Mouse (Mus musculus) liver, embryonic 11.5 days (tissue): Measurements from ENCODE around the gene Btbd9. TPM values are rescaled to one million over a fixed set of nuclear protein-coding genes. Genes with fewer than 3 reads are reported as not detected.
"Not testable (repeated sequence)": the region's sequence is repeated elsewhere in the genome, so short reads cannot be mapped to it uniquely, and the experiment has no call there.

Experiments
- ATAC-seq: fragments of 200-750 bp; cut with Nextera tagmentation; replicated peaks from 2 replicates; pipeline ENCODE4 v1.8.0; 2017; ENCODE audit warnings: moderate number of reproducible peaks, mild to moderate bottlenecking, moderate TSS enrichment, moderate library complexity; ENCODE audit not compliant: low FRiP score
- DNase-seq: peaks from one replicate; pipeline ENCODE4 v3.0.0-alpha.2; 2017; ENCODE audit warnings: low spot score
- H3K27ac ChIP-seq: fragments of 300-500 bp; sonication (generic); 2 replicates; pipeline ENCODE4 v1.5.1; 2014; ENCODE audit warnings: mild to moderate bottlenecking, low read depth, low read length, control low read depth
- H3K27me3 ChIP-seq: fragments of 300-500 bp; sonication (generic); replicated peaks from 2 replicates; pipeline ENCODE4 v1.6.1; 2014; ENCODE audit warnings: low read length, mixed read lengths; ENCODE audit not compliant: control insufficient read depth, insufficient read depth
- H3K36me3 ChIP-seq: fragments of 300-500 bp; sonication (generic); 2 replicates; pipeline ENCODE4 v1.6.1; 2014; ENCODE audit warnings: mild to moderate bottlenecking, low read length, moderate library complexity, mixed read lengths; ENCODE audit not compliant: control insufficient read depth, insufficient read depth
- H3K4me1 ChIP-seq: fragments of 300-500 bp; sonication (generic); replicated peaks from 2 replicates; pipeline ENCODE4 v1.6.1; 2014; ENCODE audit warnings: low read length, mixed read lengths; ENCODE audit not compliant: control insufficient read depth, insufficient read depth
- H3K4me2 ChIP-seq: fragments of 300-500 bp; sonication (generic); 2 replicates; pipeline ENCODE4 v1.6.1; 2014; ENCODE audit warnings: mild to moderate bottlenecking, control low read depth, moderate library complexity
- H3K4me3 ChIP-seq: fragments of 300-500 bp; sonication (generic); 2 replicates; pipeline ENCODE4 v1.5.1; 2014; ENCODE audit warnings: low read depth, low read length, control low read depth
- H3K9ac ChIP-seq: fragments of 300-500 bp; sonication (generic); 2 replicates; pipeline ENCODE4 v1.6.1; 2014; ENCODE audit warnings: low read depth, low read length, control low read depth
- H3K9me3 ChIP-seq: fragments of 300-500 bp; sonication (generic); 2 replicates; pipeline ENCODE4 v1.6.1; 2016; ENCODE audit warnings: low read length, inconsistent platforms, mixed read lengths; ENCODE audit not compliant: control insufficient read depth
- WGBS: fragments of 180-500 bp; shearing (Covaris S2); extraction: QIAGEN DNeasy Blood & Tissue Kit; methylation state at CpG from one replicate; pipeline ENCODE4 v1.1.7; 2014; 5-methylcytosine and 5-hydroxymethylcytosine counted together
- polyA plus RNA-seq: library from polyadenylated mRNA; unstranded; fragments of >200 nt; fragmentation: Nextera tagmentation; extraction: Ambion mirVana; gene quantifications from 2 replicates; pipeline ENCODE4 v1.2.1, GENCODE M21; 2014

The Btbd9 gene
- polyA plus RNA-seq, 1 experiment from 2014 or later, result 33.4 TPM

- no peak for DNase-seq
- Histone ChIP-seq H3K27ac (no peak overlapping the region), H3K27me3 (no peaks in the 10 kb centered on the region), H3K9ac (no peak overlapping the region), H3K4me1 (0 out of 2 replicates have a peak, but pooled peaks cover 3% of the 10 kb centered on the region), H3K9me3 (no peaks in the 10 kb centered on the region), H3K4me3 (no peak overlapping the region), H3K4me2 (no peak overlapping the region), H3K36me3 (0 out of 2 replicates have a peak, but pooled peaks cover 2% of the 10 kb centered on the region)
- 79% methylated on average over 6 of the region's 6 CpGs for WGBS
- ATAC-seq, result no peak
Measured at GRCm38 (mm10) chr17:30509646-30510045, 66.6 kb downstream of the Btbd9 start.

DNA sequence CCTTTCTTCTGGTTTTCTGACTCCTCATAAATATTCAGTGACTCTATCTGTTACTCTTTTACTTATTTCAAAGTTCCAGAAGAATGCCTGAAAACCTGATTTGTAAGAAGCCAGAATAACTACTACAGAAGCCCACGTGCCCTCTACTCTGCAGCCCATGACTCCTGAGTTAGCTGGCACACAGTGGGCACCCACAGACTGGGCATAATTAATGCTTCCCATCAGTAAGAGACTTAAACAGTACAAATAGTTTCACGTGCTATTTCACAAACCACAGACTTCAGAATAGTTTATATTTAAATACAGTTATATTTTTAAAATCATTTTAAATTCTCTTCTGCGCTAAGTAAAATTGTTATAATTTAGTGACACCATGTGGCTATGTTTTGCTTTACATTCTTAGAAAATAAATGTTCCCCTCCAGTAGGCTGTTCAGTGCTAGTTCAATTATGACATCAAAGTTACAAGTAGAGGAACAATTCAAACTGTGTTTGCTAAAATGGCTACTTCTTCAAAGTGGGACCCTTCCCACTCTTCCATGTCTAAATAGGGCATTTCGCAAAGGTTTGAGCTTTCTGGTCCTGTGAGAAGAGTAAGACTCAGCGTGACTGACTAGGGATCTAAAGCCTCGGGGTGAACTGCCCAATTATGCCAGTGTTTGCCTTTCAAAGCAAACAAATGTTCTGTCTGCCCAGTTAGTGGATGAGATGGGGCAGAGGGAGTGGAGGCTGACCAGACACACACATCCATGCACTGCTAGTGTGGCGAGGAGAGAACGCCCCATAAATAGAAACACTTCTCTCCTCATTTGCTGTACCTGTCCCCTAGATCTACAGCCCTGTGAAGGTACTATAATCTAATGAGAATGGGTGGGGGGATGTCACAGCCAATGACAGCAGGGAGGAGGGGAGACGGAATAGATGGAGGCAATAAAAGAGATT is 68.4 kb downstream of the Btbd9 start:
- no peak overlapping the region for H3K9ac ChIP-seq
- no peak overlapping the region for H3K4me3 ChIP-seq
- no peak for DNase-seq
- no peaks in the 10 kb centered on the region for H3K27me3 ChIP-seq
- 0 out of 2 replicates have a peak, but pooled peaks cover 3% of the 10 kb centered on the region for H3K4me1 ChIP-seq
- no peaks in the 10 kb centered on the region for H3K9me3 ChIP-seq
- ATAC-seq, result no peak
- 78% methylated on average over 9 of the region's 9 CpGs for WGBS
- H3K4me2 ChIP-seq, result no peak overlapping the region
- no peak overlapping the region for H3K27ac ChIP-seq
- H3K36me3 ChIP-seq, result 0 out of 2 replicates have a peak, but pooled peaks cover 2% of the 10 kb centered on the region

GRCm38 (mm10) chr17:30506916-30507315 is 69.4 kb downstream of the Btbd9 start:
- 70% methylated on average over 5 of the region's 5 CpGs for WGBS
- no peak overlapping the region for H3K4me3 ChIP-seq

GRCm38 (mm10) chr17:30499541-30499940 is 76.7 kb downstream of the Btbd9 start:
- not testable (repeated sequence) for H3K27ac ChIP-seq, H3K27me3 ChIP-seq, H3K4me3 ChIP-seq, H3K4me2 ChIP-seq, H3K9me3 ChIP-seq, DNase-seq, H3K4me1 ChIP-seq, H3K9ac ChIP-seq, ATAC-seq, H3K36me3 ChIP-seq
- WGBS, result 91% methylated on average over 11 of the region's 11 CpGs

More at GRCm38 (mm10) chr17:30506916-30507315, 69.4 kb downstream of the Btbd9 start:
- Histone ChIP-seq H3K27ac (no peak overlapping the region), H3K4me2 (no peak overlapping the region), H3K27me3 (no peaks in the 10 kb centered on the region), H3K4me1 (0 out of 2 replicates have a peak, but pooled peaks cover 3% of the 10 kb centered on the region), H3K9ac (no peak overlapping the region), H3K9me3 (no peaks in the 10 kb centered on the region), H3K36me3 (0 out of 2 replicates have a peak, but pooled peaks cover 2% of the 10 kb centered on the region)
- ATAC-seq, result no peak
- no peak for DNase-seq

DNA sequence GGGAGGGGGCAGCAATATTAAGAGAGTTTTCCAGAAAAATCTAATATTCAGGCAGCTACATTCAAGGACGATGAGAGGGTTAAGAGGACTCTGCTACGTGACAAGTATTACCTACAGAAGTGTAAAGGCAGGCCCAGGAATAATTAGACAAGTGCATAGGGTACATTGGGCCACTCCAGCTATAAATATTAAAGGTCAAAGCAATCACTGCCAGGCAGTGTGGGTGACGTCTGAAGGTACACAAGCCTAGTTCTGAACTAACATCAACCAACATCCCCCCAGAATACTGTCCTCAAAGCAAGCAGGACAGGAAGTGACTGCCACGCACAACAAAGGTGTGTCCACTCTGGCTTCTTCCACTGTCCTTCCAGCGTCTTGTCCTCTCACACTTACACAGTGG is 77.5 kb downstream of the Btbd9 start:
- no peak overlapping the region for H3K9ac ChIP-seq
- no peak for DNase-seq
- no peaks in the 10 kb centered on the region for H3K4me1 ChIP-seq
- no peaks in the 10 kb centered on the region for H3K36me3 ChIP-seq
- no peaks in the 10 kb centered on the region for H3K27me3 ChIP-seq
- H3K4me3 ChIP-seq, result no peak overlapping the region
- no peak overlapping the region for H3K27ac ChIP-seq
- no peak for ATAC-seq
- H3K4me2 ChIP-seq, result no peak overlapping the region
- no peaks in the 10 kb centered on the region for H3K9me3 ChIP-seq
- WGBS, result 75% methylated on average over 5 of the region's 5 CpGs

GRCm38 (mm10) chr17:30498376-30498719 is 77.9 kb downstream of the Btbd9 start:
- no peak overlapping the region for H3K4me3 ChIP-seq
- 72% methylated on average over 6 of the region's 6 CpGs for WGBS
- no peak for ATAC-seq
- no peak overlapping the region for H3K9ac ChIP-seq
- no peak for DNase-seq
- H3K27ac ChIP-seq, result no peak overlapping the region
- no peaks in the 10 kb centered on the region for H3K4me1 ChIP-seq
- no peaks in the 10 kb centered on the region for H3K9me3 ChIP-seq
- H3K27me3 ChIP-seq, result no peaks in the 10 kb centered on the region
- H3K36me3 ChIP-seq, result no peaks in the 10 kb centered on the region
- H3K4me2 ChIP-seq, result no peak overlapping the region

GRCm38 (mm10) chr17:30497525-30498375 is 78.5 kb downstream of the Btbd9 start:
- H3K4me3 ChIP-seq, result no peak overlapping the region
- no peak for ATAC-seq
- H3K27ac ChIP-seq, result no peak overlapping the region
- H3K9ac ChIP-seq, result no peak overlapping the region
- WGBS, result 76% methylated on average over 11 of the region's 11 CpGs
- no peaks in the 10 kb centered on the region for H3K9me3 ChIP-seq
- DNase-seq, result no peak
- no peak overlapping the region for H3K4me2 ChIP-seq
- no peaks in the 10 kb centered on the region for H3K36me3 ChIP-seq
- H3K4me1 ChIP-seq, result no peaks in the 10 kb centered on the region
- no peaks in the 10 kb centered on the region for H3K27me3 ChIP-seq

DNA sequence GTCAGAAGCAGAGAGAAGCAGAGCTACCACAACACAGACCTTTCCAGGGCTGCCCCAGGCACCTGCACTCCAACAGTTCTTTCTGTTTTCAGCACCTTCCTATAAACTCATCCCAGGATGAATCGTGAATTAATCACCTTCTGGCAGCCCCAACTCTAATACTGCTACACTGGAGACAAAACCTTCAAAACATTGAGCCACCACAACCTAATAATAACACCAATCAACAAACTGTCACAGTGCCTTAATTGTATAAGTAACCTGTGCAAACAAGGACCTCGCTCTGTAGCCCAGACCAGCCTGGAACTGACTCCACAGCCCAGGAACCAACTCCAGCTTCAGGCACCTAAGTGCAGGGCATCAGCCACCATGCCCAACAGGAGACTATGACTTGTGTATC is 80.7 kb downstream of the Btbd9 start:
- Histone ChIP-seq H3K36me3 (peaks cover 4% of the 10 kb centered on the region; the same call in 1 of the 2 replicates), H3K27ac (no peak overlapping the region), H3K4me3 (no peak overlapping the region), H3K4me2 (no peak overlapping the region), H3K9me3 (no peaks in the 10 kb centered on the region), H3K27me3 (no peaks in the 10 kb centered on the region), H3K9ac (no peak overlapping the region), H3K4me1 (no peaks in the 10 kb centered on the region)
- WGBS, result 87% methylated on average over 2 of the region's 2 CpGs
- ATAC-seq (no peak), DNase-seq (no peak)
